Mouse (Mus musculus) forebrain, embryonic 13.5 days (tissue): ENCODE data around the gene Cnnm3. TPM values are rescaled to one million over a fixed set of nuclear protein-coding genes. Genes with fewer than 3 reads are reported as not detected.

Experiments
- ATAC-seq: fragments of 200-750 bp; cut with Nextera tagmentation; 2 replicates; pipeline ENCODE4 v1.8.0; 2017
- H3K27ac ChIP-seq: fragments of 300-500 bp; sonication (generic); 2 replicates; pipeline ENCODE4 v1.5.1; 2015; ENCODE audit warnings: inconsistent platforms, mild to moderate bottlenecking, moderate library complexity
- H3K27me3 ChIP-seq: fragments of 300-500 bp; sonication (generic); 2 replicates; pipeline ENCODE4 v1.6.1; 2015; ENCODE audit warnings: mild to moderate bottlenecking, inconsistent platforms
- H3K36me3 ChIP-seq: fragments of 300-500 bp; sonication (generic); 2 replicates; pipeline ENCODE4 v1.6.1; 2015; ENCODE audit warnings: mild to moderate bottlenecking, inconsistent platforms; ENCODE audit not compliant: poor library complexity, severe bottlenecking
- H3K4me1 ChIP-seq: fragments of 300-500 bp; sonication (generic); 2 replicates; pipeline ENCODE4 v1.6.1; 2015; ENCODE audit warnings: inconsistent platforms
- H3K4me2 ChIP-seq: fragments of 300-500 bp; sonication (generic); 2 replicates; pipeline ENCODE4 v1.6.1; 2015; ENCODE audit warnings: inconsistent platforms, mild to moderate bottlenecking, moderate library complexity
- H3K4me3 ChIP-seq: fragments of 300-500 bp; sonication (generic); 2 replicates; pipeline ENCODE4 v1.5.1; 2015; ENCODE audit warnings: mild to moderate bottlenecking, inconsistent platforms
- H3K9ac ChIP-seq: fragments of 300-500 bp; sonication (generic); 2 replicates; pipeline ENCODE4 v1.6.1; 2015; ENCODE audit warnings: mild to moderate bottlenecking, inconsistent platforms
- H3K9me3 ChIP-seq: fragments of 300-500 bp; sonication (generic); replicated peaks from 2 replicates; pipeline ENCODE4 v1.6.1; 2016; ENCODE audit warnings: inconsistent platforms
- WGBS: fragments of 180-500 bp; shearing (Covaris S2); methylation state at CpG from one replicate; pipeline ENCODE4 v1.1.7; 2015; 5-methylcytosine and 5-hydroxymethylcytosine counted together
- polyA plus RNA-seq: library from polyadenylated mRNA; unstranded; fragments of >200 nt; fragmentation: Nextera tagmentation; extraction: Ambion mirVana; gene quantifications from 2 replicates; pipeline ENCODE4 v1.2.1, GENCODE M21; 2015

Gene Cnnm3
- polyA plus RNA-seq, 1 experiment from 2014 or later: 5.3 TPM

DNA sequence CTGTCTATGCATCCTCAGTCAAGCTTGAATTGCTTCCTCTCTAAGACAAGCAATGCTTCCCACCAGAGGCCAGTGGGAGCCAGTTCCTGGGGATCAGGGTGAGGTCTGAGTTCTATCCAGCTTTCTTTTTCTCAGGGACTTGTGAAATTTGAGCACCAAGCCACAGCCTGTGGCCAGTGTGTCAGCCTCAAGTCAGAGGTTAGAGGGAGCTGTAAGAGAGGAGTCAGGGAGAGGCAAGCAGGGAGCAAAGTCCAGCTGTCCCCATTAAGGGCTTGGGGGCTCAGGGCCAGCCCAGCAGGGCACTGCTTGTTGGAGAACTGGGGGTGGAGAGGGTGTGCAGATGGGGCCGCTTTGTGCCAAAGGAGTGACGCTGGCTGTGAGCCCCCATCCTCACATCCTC, 51.5 kb downstream of the Cnnm3 start:
- no peak overlapping the region for H3K4me3 ChIP-seq
- no peak overlapping the region for H3K9ac ChIP-seq
- no peaks in the 10 kb centered on the region for H3K36me3 ChIP-seq
- H3K27ac ChIP-seq: no peak overlapping the region
- peaks cover 7% of the 10 kb centered on the region for H3K4me1 ChIP-seq
- WGBS: 83% methylated on average over 2 of the region's 2 CpGs
- peaks cover 29% of the 10 kb centered on the region for H3K27me3 ChIP-seq
- H3K9me3 ChIP-seq: no peaks in the 10 kb centered on the region
- no peak overlapping the region for H3K4me2 ChIP-seq
- ATAC-seq: no peak

DNA sequence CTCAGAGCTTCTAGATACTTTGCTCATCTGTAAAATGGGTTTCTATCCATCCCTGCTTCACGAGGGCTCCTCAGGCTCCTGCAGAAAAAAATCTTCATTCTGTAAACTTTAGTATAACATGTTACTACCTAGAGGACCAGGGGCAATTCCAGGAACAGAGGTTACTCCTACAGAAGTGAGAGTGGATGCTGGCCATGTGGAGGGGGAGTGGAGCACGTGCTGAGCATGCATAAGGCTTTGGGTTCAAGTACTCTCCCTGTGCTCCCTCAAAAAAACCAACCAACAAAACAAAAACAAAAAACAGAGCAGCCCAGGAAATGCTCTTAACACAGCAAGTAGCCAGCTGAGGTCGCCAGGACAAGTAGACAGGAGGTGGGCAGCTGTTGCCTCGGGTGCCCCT, 52.0 kb downstream of the Cnnm3 start:
- no peak overlapping the region for H3K9ac ChIP-seq
- H3K27me3 ChIP-seq: peaks cover 29% of the 10 kb centered on the region
- 64% methylated on average over 4 of the region's 4 CpGs for WGBS

DNA sequence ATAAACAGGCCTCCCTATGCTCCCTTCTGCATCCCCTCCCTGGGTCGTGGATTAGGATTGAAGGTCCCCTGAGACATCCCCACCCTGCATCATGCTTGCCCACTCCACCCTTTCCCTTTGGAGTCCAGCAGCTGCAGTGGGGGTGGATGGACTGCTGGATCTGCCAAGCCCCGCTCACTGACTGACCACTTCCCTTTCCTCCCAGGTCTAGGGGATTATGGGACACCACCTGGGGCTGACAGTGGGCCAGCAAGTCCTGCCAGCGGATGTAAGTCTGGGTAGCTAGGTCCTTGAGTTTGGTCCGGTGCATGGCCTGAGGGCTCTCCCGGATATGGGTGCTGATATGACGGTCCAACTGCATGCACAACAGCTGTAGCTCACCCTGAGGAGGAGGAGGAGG, 52.4 kb downstream of the Cnnm3 start:
- Histone ChIP-seq H3K4me2 (no peak overlapping the region), H3K9me3 (no peaks in the 10 kb centered on the region), H3K9ac (no peak overlapping the region), H3K36me3 (no peaks in the 10 kb centered on the region), H3K27me3 (peaks cover 25% of the 10 kb centered on the region), H3K4me3 (no peak overlapping the region), H3K27ac (no peak overlapping the region), H3K4me1 (no peaks in the 10 kb centered on the region; the same call in 1 of the 2 replicates)
- WGBS: 85% methylated on average over 6 of the region's 6 CpGs
- no peak for ATAC-seq

More for the DNA sequence above, 52.0 kb downstream of the Cnnm3 start:
- H3K4me1 ChIP-seq: peaks cover 4% of the 10 kb centered on the region
- H3K27ac ChIP-seq: no peak overlapping the region
- no peak overlapping the region for H3K4me2 ChIP-seq
- H3K9me3 ChIP-seq: no peaks in the 10 kb centered on the region
- no peak for ATAC-seq
- H3K36me3 ChIP-seq: no peaks in the 10 kb centered on the region
- no peak overlapping the region for H3K4me3 ChIP-seq

DNA sequence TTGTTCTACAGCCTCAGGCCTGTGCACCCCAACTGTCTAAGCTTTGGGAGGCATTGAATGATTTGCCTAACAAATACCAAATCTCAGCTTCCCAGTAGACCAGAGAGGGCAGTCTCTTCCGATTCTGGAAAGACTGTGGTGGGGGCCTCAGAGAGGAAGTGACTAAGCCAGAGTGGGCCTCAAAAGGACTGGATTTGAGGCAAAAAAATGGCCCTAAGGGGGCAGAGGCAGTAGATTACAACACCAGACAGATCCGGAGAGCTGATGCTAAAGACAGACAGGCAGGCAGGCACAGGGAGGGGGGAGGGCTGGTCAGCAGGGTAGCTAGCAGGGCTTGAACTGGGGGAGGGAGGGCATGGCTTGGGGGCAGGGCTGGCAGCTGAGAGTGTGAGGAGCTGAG, 54.8 kb downstream of the Cnnm3 start:
- Histone ChIP-seq H3K4me1 (no peaks in the 10 kb centered on the region; the same call in 1 of the 2 replicates), H3K36me3 (no peaks in the 10 kb centered on the region), H3K27me3 (peaks cover 12% of the 10 kb centered on the region; the same call in 1 of the 2 replicates), H3K4me3 (no peak overlapping the region), H3K4me2 (no peak overlapping the region), H3K9me3 (no peaks in the 10 kb centered on the region), H3K9ac (no peak overlapping the region), H3K27ac (no peak overlapping the region)
- ATAC-seq: no peak
- WGBS: 10% methylated on average over 2 of the region's 2 CpGs

DNA sequence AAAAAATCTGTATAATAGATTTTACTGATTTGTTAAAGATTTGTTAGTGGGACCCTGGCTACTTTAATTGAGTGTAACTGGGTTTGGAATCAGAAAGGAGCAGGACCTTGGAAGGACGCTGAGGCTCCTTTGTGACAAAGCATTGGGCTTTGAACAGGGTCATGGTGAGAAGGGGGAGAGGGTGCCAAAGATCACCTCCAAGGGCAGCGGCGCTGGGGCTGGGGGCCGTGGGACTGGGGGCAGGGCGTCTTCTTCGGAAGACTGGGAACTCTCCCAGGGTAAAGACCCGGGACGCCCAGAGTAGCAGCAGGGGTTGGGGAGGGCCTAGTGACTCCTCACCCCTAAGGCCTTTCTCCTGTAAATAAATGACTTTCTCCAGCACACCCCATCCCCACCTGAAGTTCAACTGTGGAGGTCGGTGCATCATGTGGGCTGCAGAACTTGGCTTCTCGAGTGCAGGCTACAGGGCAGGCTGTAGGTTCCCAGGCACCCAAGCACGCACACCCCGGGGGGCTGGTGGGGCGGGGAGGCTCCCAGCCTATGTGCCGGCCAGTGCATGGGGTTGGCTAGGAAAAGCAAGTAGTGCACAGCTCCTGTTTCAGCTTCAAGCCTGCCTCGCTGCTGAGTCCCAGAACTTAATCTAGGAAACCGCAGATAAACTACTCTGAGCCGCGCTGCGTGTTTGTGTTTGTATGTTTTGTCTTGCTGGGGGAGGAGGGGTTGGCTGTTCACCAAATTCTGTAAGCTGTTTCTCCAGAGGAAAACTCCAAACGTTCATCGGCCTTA, 56.3 kb downstream of the Cnnm3 start:
- no peak for ATAC-seq
- Histone ChIP-seq H3K9ac (no peak overlapping the region; the same call in 1 of the 2 replicates), H3K4me1 (no peaks in the 10 kb centered on the region; the same call in 1 of the 2 replicates), H3K36me3 (no peaks in the 10 kb centered on the region), H3K4me3 (no peak overlapping the region), H3K27ac (no peak overlapping the region; the same call in 1 of the 2 replicates), H3K4me2 (no peak overlapping the region), H3K9me3 (no peaks in the 10 kb centered on the region), H3K27me3 (peaks cover 6% of the 10 kb centered on the region; the same call in 1 of the 2 replicates)
- WGBS: 48% methylated on average over 21 of the region's 21 CpGs

DNA sequence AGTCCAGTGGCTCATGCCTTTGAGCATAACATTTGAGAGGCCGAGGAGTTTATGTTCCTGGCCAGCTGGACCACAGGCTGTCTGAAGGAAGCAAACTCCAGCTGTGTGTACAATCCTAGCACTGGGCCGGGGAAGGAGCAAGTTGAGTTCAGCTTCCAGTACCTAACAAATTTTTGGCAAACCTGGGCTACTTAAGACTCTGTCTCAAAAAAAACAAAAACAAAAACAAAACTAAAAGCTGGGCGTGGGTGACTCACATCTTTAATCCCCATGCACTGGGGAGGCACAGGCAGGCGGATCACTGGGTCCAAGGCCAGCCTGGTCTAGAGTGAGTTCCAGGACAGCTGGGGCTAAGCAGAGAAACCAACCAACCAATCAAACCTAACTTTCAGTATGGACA, 57.1 kb downstream of the Cnnm3 start:
- 76% methylated on average over 4 of the region's 4 CpGs for WGBS
- Histone ChIP-seq H3K4me3 (no peak overlapping the region), H3K27me3 (peaks cover 9% of the 10 kb centered on the region; the same call in 1 of the 2 replicates), H3K9ac (no peak overlapping the region), H3K4me1 (no peaks in the 10 kb centered on the region; the same call in 1 of the 2 replicates), H3K36me3 (no peaks in the 10 kb centered on the region), H3K9me3 (no peaks in the 10 kb centered on the region), H3K27ac (no peak overlapping the region), H3K4me2 (no peak overlapping the region)
- no peak for ATAC-seq

DNA sequence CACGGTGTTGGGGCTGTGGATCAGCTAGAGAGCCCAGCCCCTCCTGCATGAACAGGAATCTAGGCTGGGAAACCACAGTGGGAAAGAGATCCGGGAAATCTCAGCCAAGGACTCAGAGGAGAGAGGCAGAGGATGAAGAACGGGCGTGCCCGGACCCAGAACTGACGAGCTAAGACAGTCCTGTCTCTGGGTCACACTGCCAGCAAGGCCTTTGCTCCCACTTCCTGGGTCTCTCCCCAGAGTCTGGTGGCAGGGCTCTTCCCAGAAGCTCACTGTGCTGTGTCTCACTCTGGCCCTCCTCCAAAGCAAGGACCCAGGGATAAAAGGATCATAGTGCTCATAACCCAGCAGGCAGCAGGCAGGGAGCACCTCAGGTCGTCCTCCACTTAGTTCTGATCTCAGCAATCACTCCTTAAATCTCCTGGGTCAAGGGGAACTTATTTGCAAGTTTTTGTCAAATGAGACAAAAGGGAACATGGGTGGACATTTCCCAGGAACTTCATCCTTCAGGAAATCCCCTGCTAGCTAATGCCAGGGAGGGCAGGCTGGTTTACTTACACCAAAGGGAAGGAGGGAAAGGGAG, 58.1 kb downstream of the Cnnm3 start:
- H3K27ac ChIP-seq: no peak overlapping the region
- no peak overlapping the region for H3K4me2 ChIP-seq
- H3K9ac ChIP-seq: no peak overlapping the region
- peaks cover 7% of the 10 kb centered on the region; the same call in 1 of the 2 replicates for H3K4me1 ChIP-seq
- H3K27me3 ChIP-seq: peaks cover 9% of the 10 kb centered on the region; the same call in 1 of the 2 replicates
- H3K4me3 ChIP-seq: no peak overlapping the region
- 62% methylated on average over 7 of the region's 7 CpGs for WGBS
- H3K36me3 ChIP-seq: no peaks in the 10 kb centered on the region
- no peaks in the 10 kb centered on the region for H3K9me3 ChIP-seq
- ATAC-seq: no peak

DNA sequence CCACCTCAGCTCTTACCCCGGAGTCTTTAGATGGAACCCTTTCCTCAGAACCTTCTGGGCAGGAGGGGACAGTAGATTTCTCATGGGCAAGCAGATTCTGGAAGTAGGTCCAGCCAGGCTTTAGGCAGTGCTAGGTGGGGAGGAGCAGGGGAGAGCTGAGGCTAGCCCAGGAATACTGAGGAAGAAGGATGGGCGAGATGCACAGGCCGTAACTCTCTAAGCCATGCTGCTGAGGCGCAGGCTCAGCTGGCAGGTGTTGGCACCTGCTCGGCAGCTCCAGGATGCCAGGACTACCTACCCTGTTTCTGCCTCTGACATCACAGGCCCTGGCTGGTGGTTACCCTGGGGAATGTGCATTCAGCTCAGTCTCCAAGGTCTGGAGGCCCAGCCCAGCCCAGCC, 58.7 kb downstream of the Cnnm3 start:
- WGBS: 91% methylated on average over 5 of the region's 5 CpGs

DNA sequence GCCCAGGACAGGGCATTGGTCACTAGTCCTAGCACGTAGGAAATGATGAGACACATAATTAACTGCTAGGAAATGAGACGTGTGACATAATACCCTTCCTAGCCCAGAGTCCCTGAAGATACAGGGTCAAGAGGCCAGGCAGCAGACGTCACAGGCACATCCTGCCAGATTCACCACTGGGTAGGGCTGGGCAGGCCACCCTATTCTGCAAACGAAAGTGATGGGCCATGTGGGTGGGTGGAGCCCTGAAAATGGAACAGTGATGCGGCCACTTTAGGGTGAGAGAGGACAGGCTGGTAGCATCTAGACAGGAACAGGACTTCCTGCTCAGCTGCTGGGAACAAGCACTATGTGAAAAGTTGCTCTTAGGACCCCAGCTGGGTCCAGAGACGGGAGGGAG, 60.0 kb downstream of the Cnnm3 start:
- H3K4me3 ChIP-seq: no peak overlapping the region
- H3K27ac ChIP-seq: no peak overlapping the region
- no peaks in the 10 kb centered on the region for H3K9me3 ChIP-seq
- no peak overlapping the region for H3K4me2 ChIP-seq
- peaks cover 5% of the 10 kb centered on the region; the same call in 1 of the 2 replicates for H3K27me3 ChIP-seq
- H3K9ac ChIP-seq: no peak overlapping the region
- peaks cover 7% of the 10 kb centered on the region; the same call in 1 of the 2 replicates for H3K4me1 ChIP-seq
- ATAC-seq: no peak
- WGBS: 64% methylated on average over 6 of the region's 6 CpGs
- H3K36me3 ChIP-seq: no peaks in the 10 kb centered on the region

More for the DNA sequence above, 58.7 kb downstream of the Cnnm3 start:
- Histone ChIP-seq H3K9ac (no peak overlapping the region), H3K36me3 (no peaks in the 10 kb centered on the region), H3K9me3 (no peaks in the 10 kb centered on the region), H3K4me3 (no peak overlapping the region), H3K27ac (no peak overlapping the region), H3K4me1 (peaks cover 7% of the 10 kb centered on the region; the same call in 1 of the 2 replicates), H3K27me3 (peaks cover 9% of the 10 kb centered on the region; the same call in 1 of the 2 replicates), H3K4me2 (no peak overlapping the region)
- no peak for ATAC-seq

DNA sequence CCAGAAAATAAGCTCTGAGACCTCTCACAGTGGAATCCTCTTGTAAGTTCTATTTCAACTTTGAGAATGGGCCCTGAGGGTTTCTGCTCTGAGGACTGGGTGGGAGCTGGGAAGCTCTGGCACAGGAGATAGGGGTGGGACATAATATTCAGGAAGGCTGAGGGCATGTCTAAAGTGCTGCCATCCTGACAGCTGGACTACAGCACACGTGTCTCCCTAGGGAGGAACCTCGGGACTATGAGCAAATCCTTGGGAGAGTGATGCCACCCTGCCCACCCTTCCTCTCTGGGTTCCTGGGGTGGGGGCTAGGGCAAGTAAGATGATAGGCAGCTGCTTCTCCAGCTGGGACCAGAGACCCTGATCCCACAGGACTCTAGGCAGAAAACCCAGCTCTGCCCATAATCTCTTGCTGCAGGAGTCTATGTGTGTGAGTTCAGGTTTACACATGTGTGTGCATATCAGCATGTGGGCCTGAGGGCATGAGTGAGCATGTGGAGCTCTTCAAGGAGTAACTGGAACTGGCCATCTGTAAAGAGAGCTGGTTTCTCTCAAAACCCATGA, 60.6 kb downstream of the Cnnm3 start:
- Histone ChIP-seq H3K4me3 (no peak overlapping the region), H3K9me3 (no peaks in the 10 kb centered on the region), H3K9ac (no peak overlapping the region), H3K4me1 (peaks cover 7% of the 10 kb centered on the region; the same call in 1 of the 2 replicates), H3K36me3 (no peaks in the 10 kb centered on the region), H3K27ac (no peak overlapping the region), H3K27me3 (peaks cover 11% of the 10 kb centered on the region), H3K4me2 (no peak overlapping the region)
- ATAC-seq: no peak
- 86% methylated on average over 2 of the region's 2 CpGs for WGBS

DNA sequence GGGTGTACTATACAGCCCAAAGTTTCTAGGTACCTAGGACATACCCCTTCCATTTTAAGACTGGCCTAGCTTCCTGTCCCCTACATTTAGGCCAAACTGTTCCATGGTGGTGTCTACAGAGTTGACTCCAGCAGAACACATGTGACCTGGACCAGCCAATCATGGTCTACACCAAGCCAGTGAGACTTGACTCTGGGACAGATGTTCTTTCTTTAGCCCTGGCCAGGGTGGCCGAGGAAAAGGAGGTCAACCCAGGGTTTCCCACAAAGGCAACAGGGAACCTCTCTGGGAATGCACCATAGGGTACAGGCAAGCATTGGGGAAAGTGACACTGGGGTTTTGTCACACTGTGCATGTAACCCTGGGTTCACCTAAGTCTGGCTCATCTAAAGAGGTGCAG, 61.0 kb downstream of the Cnnm3 start:
- ATAC-seq: no peak
- Histone ChIP-seq H3K4me3 (no peak overlapping the region), H3K4me2 (no peak overlapping the region), H3K9me3 (no peaks in the 10 kb centered on the region), H3K36me3 (no peaks in the 10 kb centered on the region), H3K4me1 (peaks cover 7% of the 10 kb centered on the region; the same call in 1 of the 2 replicates), H3K9ac (no peak overlapping the region), H3K27ac (no peak overlapping the region), H3K27me3 (peaks cover 15% of the 10 kb centered on the region)
- WGBS: 86% methylated on average over 1 of the region's 1 CpGs

DNA sequence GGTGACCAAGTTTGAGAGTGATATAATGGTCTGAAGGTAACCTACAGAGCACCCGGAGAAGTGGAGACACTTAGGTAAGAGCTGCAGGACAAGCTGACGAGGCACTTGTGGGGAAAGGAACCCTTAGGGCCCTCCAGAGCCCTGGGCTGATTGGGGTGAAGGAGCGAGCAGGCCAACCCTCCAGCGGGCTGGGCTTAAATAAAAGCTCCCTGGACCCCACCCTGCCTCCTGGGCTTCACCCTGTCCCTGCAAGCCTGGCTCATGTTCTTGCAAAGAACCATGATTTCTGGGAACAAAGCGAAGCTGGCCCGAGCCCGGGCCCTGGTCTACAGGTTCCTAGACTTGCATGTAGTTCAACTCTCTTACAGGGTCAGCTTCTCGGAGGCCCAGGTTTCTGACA, 61.9 kb downstream of the Cnnm3 start:
- H3K36me3 ChIP-seq: no peaks in the 10 kb centered on the region
- H3K27ac ChIP-seq: no peak overlapping the region
- no peaks in the 10 kb centered on the region for H3K9me3 ChIP-seq
- H3K4me3 ChIP-seq: no peak overlapping the region
- no peak overlapping the region for H3K4me2 ChIP-seq
- WGBS: 77% methylated on average over 8 of the region's 8 CpGs
- peaks cover 24% of the 10 kb centered on the region for H3K27me3 ChIP-seq
- ATAC-seq: no peak
- H3K4me1 ChIP-seq: peaks cover 7% of the 10 kb centered on the region; the same call in 1 of the 2 replicates
- no peak overlapping the region for H3K9ac ChIP-seq
